Mouse (Mus musculus) intestine, embryonic 16.5 days (tissue): ENCODE data around the gene Dlgap4. TPM values are rescaled to one million over a fixed set of nuclear protein-coding genes. Genes with fewer than 3 reads are reported as not detected.
"Not testable (repeated sequence)": the region's sequence is repeated elsewhere in the genome, so short reads cannot be mapped to it uniquely, and the experiment has no call there.

Experiments
- ATAC-seq: fragments of 200-750 bp; cut with Nextera tagmentation; 2 replicates; pipeline ENCODE4 v1.8.0; 2017; ENCODE audit warnings: moderate TSS enrichment, moderate library complexity
- H3K27ac ChIP-seq: fragments of 300-500 bp; sonication (generic); 2 replicates; pipeline ENCODE4 v1.5.1; 2014; ENCODE audit warnings: mild to moderate bottlenecking, low read length
- H3K27me3 ChIP-seq: fragments of 300-500 bp; sonication (generic); replicated peaks from 2 replicates; pipeline ENCODE4 v1.6.1; 2014; ENCODE audit warnings: low read length, control low read depth, mixed read lengths; ENCODE audit not compliant: control insufficient read depth, insufficient read depth
- H3K36me3 ChIP-seq: fragments of 300-500 bp; sonication (generic); 2 replicates; pipeline ENCODE4 v1.6.1; 2014; ENCODE audit warnings: low read length, control low read depth; ENCODE audit not compliant: control insufficient read depth, insufficient read depth
- H3K4me1 ChIP-seq: fragments of 300-500 bp; sonication (generic); 2 replicates; pipeline ENCODE4 v1.6.1; 2014; ENCODE audit warnings: low read length, control low read depth, mixed read lengths; ENCODE audit not compliant: control insufficient read depth, insufficient read depth
- H3K4me2 ChIP-seq: fragments of 300-500 bp; sonication (generic); 2 replicates; pipeline ENCODE4 v1.6.1; 2014; ENCODE audit warnings: low read depth, low read length, control low read depth
- H3K4me3 ChIP-seq: fragments of 300-500 bp; sonication (generic); 2 replicates; pipeline ENCODE4 v1.5.1; 2014; ENCODE audit warnings: mild to moderate bottlenecking, low read length
- H3K9ac ChIP-seq: fragments of 300-500 bp; sonication (generic); 2 replicates; pipeline ENCODE4 v1.6.1; 2014; ENCODE audit warnings: low read depth, low read length
- H3K9me3 ChIP-seq: fragments of 300-500 bp; sonication (generic); 2 replicates; pipeline ENCODE4 v1.6.1; 2016; ENCODE audit warnings: low read length, control low read depth; ENCODE audit not compliant: control insufficient read depth
- WGBS: fragments of 180-500 bp; shearing (Covaris S2); extraction: QIAGEN DNeasy Blood & Tissue Kit; methylation state at CpG from one replicate; pipeline ENCODE4 v1.1.7; 2014; 5-methylcytosine and 5-hydroxymethylcytosine counted together
- polyA plus RNA-seq: library from polyadenylated mRNA; unstranded; fragments of >200 nt; fragmentation: Nextera tagmentation; extraction: Ambion mirVana; gene quantifications from 2 replicates; pipeline ENCODE4 v1.2.1, GENCODE M21; 2015

Dlgap4 gene
- polyA plus RNA-seq, 1 experiment from 2014 or later = 52.6 TPM

DNA sequence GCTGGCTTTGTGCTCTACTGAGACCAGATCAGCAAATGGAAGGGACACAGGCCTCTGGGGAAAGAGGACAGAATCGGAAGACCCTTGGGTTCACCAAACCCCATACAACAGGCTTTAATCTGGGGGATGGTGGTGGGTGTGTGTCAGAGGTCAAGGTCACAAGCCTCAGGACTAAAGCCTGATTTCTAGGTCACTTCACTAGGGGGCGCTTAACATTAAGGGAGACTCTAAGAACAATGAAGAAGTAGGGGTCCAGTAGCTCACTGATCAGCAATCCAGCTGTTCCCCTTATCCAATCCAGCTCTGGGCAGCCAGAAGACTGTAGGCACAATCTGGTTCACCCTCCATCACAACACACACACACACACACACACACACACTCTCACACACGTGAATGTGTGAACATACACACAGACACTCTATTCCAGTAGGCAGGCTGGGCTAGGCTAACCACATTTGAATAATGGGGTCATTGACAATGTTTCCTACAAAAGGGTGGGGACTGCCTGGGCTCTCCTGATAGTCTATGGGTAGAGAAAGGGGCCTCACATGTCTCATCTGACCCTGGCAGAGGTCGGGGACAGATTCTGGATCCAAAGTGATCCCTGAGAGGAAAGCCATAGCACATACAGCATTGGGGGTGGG, 168.5 kb downstream of the Dlgap4 start:
- H3K27me3 ChIP-seq = no peaks in the 10 kb centered on the region
- no peaks in the 10 kb centered on the region for H3K9me3 ChIP-seq
- no peaks in the 10 kb centered on the region for H3K36me3 ChIP-seq
- no peak overlapping the region for H3K4me2 ChIP-seq
- peaks cover 30% of the 10 kb centered on the region; the same call in 1 of the 2 replicates for H3K4me1 ChIP-seq
- H3K9ac ChIP-seq = no peak overlapping the region
- no peak for ATAC-seq
- H3K27ac ChIP-seq = no peak overlapping the region
- WGBS = 70% methylated on average over 4 of the region's 4 CpGs
- H3K4me3 ChIP-seq = no peak overlapping the region

DNA sequence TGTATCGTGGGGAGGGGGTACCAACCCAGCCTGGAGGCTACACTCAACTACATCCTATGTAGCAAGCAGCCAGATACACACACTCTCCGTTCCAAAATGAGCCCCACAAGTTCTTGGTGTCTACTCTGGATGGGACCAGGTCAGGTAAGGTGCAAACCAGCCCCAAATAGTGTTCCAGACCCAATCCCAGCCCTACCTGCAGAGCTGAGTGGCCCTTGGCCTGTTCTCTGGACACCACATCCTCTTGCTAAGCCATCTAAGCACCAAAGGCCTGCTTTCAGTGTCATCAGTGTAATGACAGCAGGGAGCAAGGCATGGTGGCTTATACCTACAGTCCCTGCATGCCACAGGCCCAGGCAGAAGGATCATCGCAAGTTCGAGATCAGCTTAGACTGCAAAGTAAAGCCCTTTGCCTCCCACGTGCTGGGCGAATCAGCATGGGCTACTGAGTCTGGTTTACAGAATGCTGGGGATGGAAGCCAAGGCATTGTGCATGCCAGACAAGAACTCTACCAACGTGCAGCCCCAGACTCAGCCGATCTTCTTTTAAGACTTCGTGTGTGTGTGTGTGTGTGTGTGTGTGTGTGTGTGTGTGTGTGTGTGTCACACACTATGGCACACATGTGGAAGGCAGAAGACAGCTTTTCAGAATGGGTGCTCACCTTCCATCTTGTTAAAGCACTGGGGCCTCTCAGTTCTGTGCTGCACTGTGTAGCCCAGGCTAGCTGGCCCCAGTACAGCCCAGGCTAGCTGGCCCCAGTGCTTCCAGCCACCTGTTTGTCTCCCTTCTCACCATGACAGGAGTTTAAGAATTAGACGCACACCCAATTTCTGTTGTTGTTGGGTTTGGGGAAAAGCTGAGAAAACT, 169.2 kb downstream of the Dlgap4 start:
- no peak overlapping the region for H3K4me3 ChIP-seq
- H3K9ac ChIP-seq = no peak overlapping the region
- 83% methylated on average over 10 of the region's 10 CpGs for WGBS
- no peak overlapping the region for H3K4me2 ChIP-seq
- no peaks in the 10 kb centered on the region for H3K36me3 ChIP-seq
- no peak for ATAC-seq
- peaks cover 25% of the 10 kb centered on the region; the same call in 1 of the 2 replicates for H3K4me1 ChIP-seq
- H3K9me3 ChIP-seq = no peaks in the 10 kb centered on the region
- H3K27ac ChIP-seq = no peak overlapping the region
- no peaks in the 10 kb centered on the region for H3K27me3 ChIP-seq

DNA sequence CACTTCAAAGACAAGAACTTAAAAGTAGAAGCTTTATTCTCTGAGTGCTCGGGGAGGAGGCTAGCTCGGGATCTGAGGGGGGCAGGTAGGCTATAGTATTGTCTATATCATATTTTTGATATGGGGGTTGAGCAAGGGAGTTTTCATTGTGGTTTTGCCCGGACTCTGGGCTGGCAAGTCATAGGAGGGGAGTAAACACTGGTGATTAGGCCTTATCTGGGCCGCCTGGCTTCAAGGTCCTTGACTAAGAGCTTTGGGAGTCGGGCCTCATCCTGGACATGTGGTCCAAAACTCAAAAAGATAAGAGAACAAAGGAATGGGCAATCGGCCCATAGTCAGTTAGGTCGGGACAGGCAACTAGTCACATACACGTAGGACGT, 169.8 kb downstream of the Dlgap4 start:
- 57% methylated on average over 9 of the region's 9 CpGs for WGBS
- no peak overlapping the region for H3K4me2 ChIP-seq

DNA sequence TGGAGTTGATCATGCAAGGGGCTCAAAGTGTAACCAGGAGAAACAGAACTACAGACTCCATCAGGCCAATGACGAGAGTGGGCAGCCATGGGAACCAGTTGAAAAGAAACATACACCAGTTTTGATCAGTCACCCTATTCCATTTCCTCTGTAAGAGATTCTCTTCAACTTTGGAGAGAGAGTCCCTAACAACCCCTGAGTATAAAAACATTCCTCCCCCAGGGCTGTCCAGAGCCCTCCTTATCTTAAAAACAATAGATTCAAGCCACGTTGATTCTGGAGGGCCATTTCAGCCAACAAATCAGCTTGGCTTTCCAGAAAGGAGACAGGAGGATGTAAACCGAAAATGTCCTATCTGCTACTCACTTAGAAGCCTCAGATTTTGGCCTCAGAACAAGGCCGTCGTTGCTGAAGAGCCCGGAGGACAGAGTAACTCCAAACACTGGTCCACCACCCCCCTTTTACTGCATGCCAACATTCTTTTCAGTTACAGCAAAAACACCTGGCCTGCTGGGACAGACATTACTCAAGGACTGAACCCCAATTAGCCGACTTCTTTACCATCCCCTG, 170.6 kb downstream of the Dlgap4 start:
- H3K9me3 ChIP-seq = no peaks in the 10 kb centered on the region
- no peaks in the 10 kb centered on the region for H3K27me3 ChIP-seq
- H3K4me3 ChIP-seq = no peak overlapping the region
- H3K4me1 ChIP-seq = peaks cover 20% of the 10 kb centered on the region; the same call in 1 of the 2 replicates
- H3K9ac ChIP-seq = no peak overlapping the region
- H3K27ac ChIP-seq = no peak overlapping the region; the same call in 1 of the 2 replicates
- ATAC-seq = no peak
- WGBS = 50% methylated on average over 7 of the region's 7 CpGs
- no peaks in the 10 kb centered on the region for H3K36me3 ChIP-seq
- no peak overlapping the region for H3K4me2 ChIP-seq

More for the DNA sequence above, 169.8 kb downstream of the Dlgap4 start:
- H3K4me1 ChIP-seq = peaks cover 21% of the 10 kb centered on the region; the same call in 1 of the 2 replicates
- no peak overlapping the region for H3K9ac ChIP-seq
- ATAC-seq = peak; percentile 70
- no peaks in the 10 kb centered on the region for H3K27me3 ChIP-seq
- no peaks in the 10 kb centered on the region for H3K36me3 ChIP-seq
- no peak overlapping the region for H3K27ac ChIP-seq
- H3K9me3 ChIP-seq = no peaks in the 10 kb centered on the region
- no peak overlapping the region for H3K4me3 ChIP-seq

DNA sequence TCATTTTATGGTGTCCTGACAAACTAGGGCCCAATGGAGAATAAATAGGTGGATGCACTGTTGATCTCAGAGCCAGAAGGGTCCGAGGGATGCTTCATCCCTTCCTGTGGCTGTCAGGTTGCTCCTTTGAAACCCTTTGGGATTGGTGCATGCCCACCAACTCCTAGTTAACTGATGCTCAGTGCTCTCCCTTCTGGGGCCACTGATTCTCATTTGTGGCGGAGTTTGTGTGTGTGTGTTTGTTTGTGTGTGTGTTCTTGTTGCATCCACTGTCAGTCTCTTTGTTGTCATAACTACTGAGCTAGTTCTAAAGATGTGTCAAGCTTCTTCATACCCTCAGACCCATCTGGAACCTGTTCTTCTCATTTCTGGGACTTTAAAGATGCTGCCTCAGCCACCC, 171.4 kb downstream of the Dlgap4 start:
- no peaks in the 10 kb centered on the region for H3K9me3 ChIP-seq

DNA sequence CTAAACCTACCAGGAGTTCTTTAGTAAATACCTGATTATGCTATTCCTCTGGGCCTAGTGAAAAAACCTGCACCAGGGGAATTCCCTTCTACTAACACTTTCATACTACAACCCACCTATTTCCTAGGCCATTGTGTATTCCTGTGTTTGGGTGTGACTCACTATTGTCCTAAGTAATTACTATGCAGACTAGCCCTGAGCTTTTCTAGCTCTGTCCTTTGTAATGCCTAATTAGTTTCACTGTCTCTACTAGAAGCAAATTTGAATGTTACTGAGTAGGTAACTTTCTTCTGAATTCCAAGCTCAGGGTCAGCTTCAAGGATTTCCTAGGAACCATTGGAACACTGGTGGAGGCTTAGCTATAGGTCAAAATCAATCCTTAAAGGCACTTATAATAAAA, 172.9 kb downstream of the Dlgap4 start:
- not testable (repeated sequence) for H3K4me3 ChIP-seq, H3K9me3 ChIP-seq, H3K27me3 ChIP-seq, H3K36me3 ChIP-seq, H3K4me2 ChIP-seq, H3K27ac ChIP-seq, ATAC-seq, H3K4me1 ChIP-seq, H3K9ac ChIP-seq

More for the DNA sequence above, 171.4 kb downstream of the Dlgap4 start:
- H3K4me3 ChIP-seq = no peak overlapping the region
- no peak overlapping the region for H3K9ac ChIP-seq
- H3K36me3 ChIP-seq = no peaks in the 10 kb centered on the region
- H3K4me2 ChIP-seq = no peak overlapping the region
- WGBS = 84% methylated on average over 2 of the region's 2 CpGs
- peaks cover 17% of the 10 kb centered on the region; the same call in 1 of the 2 replicates for H3K4me1 ChIP-seq
- no peak overlapping the region for H3K27ac ChIP-seq
- ATAC-seq = no peak
- no peaks in the 10 kb centered on the region for H3K27me3 ChIP-seq

DNA sequence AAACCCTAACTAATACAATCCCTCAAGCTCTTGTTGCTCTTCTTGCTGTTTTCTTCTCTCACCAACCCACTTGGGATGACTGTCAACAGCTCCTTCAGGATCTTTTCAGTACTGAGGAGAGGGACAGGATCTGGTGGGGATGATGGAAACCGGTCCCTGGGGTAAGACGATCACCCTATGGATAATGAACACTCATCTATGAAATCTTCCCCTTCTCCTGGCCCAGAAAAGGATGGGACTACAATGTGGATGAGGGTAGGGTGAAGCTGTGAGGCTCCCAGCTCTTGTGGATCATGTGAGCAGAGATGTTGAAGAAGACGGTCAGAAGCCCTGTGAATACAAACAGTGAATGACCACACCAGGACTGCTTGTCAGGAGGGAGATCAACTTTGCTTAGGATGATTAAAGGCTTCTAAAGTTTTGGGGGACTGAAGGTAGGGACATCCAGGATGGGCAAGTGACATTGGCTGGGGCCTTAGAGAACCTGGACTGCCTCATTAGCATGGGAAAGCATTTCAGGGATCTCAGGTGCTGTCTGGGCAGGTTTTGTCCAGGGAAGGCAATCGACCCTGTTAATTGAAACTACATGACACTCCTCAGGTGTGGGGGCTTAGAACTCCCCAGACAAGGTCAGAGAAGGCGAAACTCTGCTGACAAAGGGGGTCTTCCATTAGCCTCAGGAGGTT, 173.7 kb downstream of the Dlgap4 start:
- WGBS = 92% methylated on average over 5 of the region's 5 CpGs
- Histone ChIP-seq H3K9me3 (peaks cover 8% of the 10 kb centered on the region; the same call in 1 of the 2 replicates), H3K27me3 (no peaks in the 10 kb centered on the region), H3K36me3 (no peaks in the 10 kb centered on the region), H3K4me2 (no peak overlapping the region), H3K4me3 (no peak overlapping the region), H3K4me1 (no peaks in the 10 kb centered on the region), H3K27ac (no peak overlapping the region), H3K9ac (no peak overlapping the region)
- no peak for ATAC-seq

DNA sequence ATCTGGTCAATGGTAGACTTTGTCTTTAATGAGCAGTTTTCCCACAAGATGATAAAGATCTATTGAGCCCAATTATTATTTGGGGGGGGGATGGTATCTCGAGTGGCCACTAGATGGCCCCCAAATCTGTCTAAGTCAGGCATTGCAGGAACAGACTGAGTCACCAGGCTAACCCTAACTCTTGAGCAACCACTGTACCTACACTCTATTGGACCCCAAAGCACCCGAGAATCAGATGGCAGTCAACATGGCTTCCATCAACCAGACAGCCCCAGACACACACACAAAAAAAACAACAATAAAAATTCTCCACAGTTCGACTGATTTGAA, 174.2 kb downstream of the Dlgap4 start:
- ATAC-seq = no peak
- Histone ChIP-seq H3K27me3 (no peaks in the 10 kb centered on the region), H3K36me3 (no peaks in the 10 kb centered on the region), H3K4me3 (no peak overlapping the region), H3K9me3 (peaks cover 9% of the 10 kb centered on the region; the same call in 1 of the 2 replicates), H3K4me1 (no peaks in the 10 kb centered on the region), H3K9ac (no peak overlapping the region), H3K27ac (no peak overlapping the region), H3K4me2 (no peak overlapping the region)
- WGBS = 51% methylated on average over 3 of the region's 3 CpGs

DNA sequence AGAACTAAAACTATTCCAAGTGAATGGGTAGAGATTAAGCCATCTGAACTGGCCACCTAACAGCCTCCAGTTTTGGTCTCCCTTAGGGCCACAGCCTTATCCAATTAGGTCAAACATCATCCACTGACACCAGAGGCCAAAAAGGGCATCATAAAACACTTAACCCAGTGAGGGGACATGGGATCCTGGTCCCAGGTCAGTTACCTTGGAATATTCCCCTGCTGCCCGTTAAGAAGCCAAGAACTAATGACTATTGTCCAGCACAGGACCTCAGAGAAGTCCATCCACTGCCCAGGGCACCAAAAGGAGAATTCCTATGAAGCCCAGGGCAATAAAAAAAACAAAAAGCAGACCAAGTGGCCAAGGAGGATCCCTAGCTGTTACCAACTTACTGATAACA, 175.3 kb downstream of the Dlgap4 start:
- no peak for ATAC-seq
- Histone ChIP-seq H3K36me3 (no peaks in the 10 kb centered on the region), H3K9me3 (peaks cover 9% of the 10 kb centered on the region; the same call in 1 of the 2 replicates), H3K9ac (no peak overlapping the region), H3K4me1 (no peaks in the 10 kb centered on the region), H3K27ac (no peak overlapping the region), H3K4me3 (no peak overlapping the region), H3K4me2 (no peak overlapping the region), H3K27me3 (no peaks in the 10 kb centered on the region)
- WGBS = 71% methylated on average over 1 of the region's 1 CpGs
